Mouse (Mus musculus): ENCODE results near the gene Vdr.

Gene Vdr

DNA sequence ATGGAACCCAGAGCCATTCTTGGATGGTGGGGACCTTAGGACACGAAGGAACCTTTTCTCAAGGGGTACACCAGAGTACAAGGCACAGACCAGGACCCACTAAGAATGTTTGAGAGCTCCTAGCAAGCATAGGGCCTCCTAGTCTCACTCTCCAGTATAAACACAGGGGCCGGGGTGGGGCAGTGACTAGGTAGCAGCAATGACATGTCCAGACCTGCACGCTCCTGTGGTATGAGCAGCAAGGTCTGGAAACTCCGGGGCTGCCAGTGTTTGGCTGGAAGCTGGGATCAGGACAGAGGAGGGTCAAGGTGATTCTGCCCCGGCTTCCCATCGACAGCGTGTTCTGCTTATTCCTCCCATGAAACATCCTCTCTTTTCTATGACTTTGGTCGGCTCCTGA lies 34.6 kb downstream of the Vdr start:
- no peak for TF ChIP-seq GATA4 (IDR thresholded peaks at IDR 0.05; ENCODE audit: insufficient replicate concordance, low read length)

DNA sequence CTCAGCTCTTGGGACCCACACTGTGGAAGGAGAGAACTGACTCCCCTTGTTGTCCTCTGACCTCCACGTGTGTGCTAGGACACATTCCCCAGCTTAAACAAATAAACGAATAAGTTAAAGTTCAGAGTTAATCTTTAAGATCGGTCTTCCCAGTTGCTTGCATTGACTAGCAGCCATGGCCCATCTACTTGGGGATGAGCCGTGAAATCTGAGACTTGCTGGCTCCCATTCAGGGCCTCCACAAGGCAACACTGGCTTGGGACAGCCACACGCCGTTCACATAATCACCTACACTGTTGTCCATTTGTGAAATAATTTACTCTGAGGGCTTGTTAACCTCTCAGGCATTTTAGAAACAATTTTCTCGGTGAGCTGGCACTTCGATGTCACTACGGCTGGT lies 36.7 kb downstream of the Vdr start:
- TF ChIP-seq GATA4 (IDR thresholded peaks at IDR 0.05; ENCODE audit: insufficient replicate concordance, low read length): no peak

DNA sequence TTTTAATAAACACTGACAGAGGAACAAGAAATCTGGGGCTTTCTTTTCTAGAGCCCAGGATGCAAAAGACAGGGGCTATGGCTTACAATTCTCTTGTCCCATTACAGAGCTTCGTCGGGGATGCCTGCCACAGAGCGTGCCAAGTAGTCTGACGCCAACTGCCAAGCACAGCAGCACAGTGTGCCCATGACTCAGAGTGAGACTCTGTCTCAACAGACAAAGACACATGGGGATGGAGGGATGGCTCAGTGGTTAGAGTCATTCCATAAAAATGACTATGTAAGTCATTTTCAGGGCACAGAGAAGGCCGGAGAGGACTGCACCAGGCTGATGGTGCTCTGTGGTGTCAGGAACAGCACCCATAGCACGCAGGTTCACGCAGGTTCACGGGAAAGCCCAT lies 38.3 kb downstream of the Vdr start:
- TF ChIP-seq GATA4 (IDR thresholded peaks at IDR 0.05; ENCODE audit: insufficient replicate concordance, low read length): no peak

DNA sequence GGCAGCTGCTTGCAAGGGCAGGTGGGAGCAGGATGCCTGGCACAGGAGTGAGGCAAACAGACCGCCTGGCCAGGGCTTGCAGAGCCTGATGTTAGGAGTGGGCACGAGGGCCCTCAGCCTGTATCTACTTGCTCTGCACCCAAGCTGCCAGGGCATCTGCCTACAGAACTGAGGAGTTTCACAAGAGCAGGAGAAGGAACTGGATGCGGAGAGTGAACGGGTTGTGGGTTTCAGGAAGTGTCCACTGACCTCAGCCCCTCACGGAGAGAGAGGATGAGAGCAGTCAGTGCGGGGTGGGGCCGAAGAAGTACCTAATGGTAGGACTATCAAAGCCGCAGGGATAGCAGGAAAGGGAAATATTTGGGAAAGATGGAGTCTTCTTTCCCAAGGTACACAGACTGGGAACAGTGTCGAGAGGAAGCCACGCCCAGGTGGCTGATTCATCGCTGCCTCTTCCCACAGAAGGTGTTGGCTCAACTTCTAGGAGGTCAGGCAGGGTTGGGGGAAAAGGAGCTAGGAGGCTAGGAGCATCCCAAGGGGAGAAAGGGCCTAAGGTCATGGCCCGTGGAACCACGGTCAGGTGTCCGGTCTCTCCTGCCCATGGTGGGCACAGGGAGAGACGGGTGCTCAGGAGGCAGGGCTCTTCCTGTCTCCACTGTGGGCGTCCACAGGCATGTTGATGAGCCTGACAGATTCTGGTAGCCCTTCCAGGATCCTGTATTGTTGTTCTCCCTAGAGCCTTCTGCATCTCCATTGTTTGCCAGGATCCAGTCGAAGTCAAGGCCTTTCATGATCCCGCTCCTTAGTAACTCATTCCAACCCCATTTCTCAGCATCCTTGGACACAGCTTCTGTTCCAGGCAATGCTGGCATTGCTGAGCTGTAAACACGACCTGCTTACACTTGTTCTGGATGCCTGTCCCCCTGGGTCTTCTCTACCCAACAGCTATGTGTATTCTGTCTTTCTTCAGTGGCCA lies 39.1 kb downstream of the Vdr start:
- no peak for TF ChIP-seq GATA4 (IDR thresholded peaks at IDR 0.05; ENCODE audit: insufficient replicate concordance, low read length)

DNA sequence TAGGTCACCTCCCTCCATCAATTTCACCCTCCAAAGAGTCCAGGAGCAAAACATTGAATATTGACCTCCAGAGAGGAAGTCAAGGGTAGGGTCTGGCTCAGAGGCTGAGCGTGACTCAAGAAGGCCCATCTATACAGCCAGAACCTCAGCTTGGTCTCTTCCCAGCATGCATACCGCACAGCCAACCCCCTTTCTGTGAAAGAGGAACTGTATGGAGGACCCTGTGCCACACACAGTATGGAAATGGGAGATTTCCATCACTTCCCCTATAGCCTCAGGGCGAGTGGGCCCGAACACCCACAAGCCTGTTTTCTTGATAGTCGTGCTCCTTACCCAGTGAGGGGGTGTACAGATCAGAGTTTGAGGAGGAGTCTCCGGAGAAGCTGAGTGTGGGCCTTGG lies 41.4 kb downstream of the Vdr start:
- no peak for TF ChIP-seq GATA4 (IDR thresholded peaks at IDR 0.05; ENCODE audit: insufficient replicate concordance, low read length)

DNA sequence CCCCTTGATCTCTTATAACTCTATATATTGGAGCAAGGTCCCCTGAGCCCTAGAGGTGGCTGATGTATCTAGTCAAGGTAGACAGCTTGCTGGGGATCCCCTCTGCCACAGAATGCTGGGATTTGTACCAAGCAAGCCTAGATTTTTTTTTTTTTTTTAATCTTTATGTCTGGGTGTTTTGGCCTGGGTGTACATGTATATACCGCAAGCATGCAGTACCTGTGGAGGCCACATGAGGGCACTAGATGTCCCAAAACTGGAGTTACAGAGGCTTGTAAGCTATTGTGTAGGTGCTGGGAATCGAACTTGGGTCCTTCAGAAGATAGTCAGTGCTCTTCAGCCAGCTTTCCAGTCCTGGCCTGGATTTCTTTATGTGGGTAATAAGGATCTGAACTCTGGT lies 44.4 kb downstream of the Vdr start:
- no peak for TF ChIP-seq GATA4 (IDR thresholded peaks at IDR 0.05; ENCODE audit: insufficient replicate concordance, low read length)

DNA sequence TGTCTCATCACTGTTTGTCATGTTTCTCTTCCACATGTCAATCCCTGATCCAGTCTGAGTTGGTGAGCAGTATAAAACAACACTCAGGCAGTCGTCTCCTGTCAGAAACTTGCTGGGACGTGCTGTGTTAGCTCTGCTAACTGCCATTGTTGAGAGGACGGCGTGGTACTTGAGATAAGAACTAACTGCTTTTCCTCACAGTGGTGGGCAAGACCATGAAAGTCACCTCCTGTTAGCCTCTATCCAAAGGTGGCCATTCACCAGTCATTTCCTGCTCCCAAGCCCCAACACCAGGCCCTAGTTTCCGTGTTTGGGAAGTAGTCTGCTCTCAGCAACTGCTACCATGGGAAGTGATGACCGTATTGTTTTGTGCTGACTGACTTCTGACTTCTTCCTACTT lies 45.3 kb downstream of the Vdr start:
- no peak for TF ChIP-seq GATA4 (IDR thresholded peaks at IDR 0.05; ENCODE audit: insufficient replicate concordance, low read length)

DNA sequence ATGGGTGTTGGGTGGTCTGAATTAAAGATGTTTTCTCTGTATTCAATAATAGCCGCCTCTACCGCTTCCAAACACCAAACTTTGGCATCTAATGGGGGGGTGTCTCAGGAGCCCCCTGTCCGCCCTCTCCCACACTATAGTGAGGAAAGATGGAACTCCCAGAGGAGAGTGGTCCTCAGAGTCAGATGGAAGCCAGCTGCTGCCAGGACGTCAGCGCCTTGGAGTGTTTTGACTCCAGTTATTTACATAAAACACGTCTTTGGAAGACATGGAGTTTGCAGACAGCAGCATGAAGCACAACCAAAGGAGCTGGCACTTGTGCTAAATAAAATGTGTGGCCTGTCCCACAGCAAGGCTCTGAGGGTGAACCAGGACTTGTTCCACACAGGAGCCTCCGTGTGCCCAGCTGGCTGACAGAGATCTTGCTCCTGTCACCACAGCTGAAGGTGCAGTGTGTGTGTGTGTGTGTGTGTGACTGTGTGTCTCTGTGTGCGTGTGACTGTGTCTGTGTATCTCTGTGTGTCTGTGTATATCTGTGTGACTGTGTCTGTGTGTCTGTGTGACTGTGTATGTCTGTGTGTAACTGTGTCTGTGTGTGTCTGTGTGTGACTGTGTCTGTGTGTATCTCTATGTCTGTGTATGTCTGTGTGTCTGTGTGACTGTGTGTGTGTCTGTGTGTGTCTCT lies 45.9 kb downstream of the Vdr start:
- no peak for TF ChIP-seq GATA4 (IDR thresholded peaks at IDR 0.05; ENCODE audit: insufficient replicate concordance, low read length)

DNA sequence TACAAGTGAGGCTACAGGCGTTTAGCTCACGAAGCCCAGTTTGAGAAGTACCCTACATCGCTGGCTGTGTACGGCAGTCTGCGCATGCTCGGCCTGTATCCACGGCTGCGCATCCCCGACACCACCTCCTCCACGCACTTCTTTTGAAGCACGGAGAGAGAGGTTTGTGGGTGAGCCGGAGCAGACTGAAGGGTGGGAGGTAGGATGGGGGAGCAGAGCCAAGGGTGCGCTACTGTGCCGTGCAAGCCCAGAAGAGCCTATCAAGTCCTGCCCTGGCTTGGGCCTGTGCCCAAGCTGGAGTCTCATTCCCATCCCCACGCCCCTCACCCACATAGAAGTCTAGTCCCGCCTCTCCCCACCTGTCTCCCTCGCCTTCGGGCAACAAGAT lies 46.9 kb downstream of the Vdr start:
- TF ChIP-seq GATA4 (IDR thresholded peaks at IDR 0.05; ENCODE audit: insufficient replicate concordance, low read length): no peak

DNA sequence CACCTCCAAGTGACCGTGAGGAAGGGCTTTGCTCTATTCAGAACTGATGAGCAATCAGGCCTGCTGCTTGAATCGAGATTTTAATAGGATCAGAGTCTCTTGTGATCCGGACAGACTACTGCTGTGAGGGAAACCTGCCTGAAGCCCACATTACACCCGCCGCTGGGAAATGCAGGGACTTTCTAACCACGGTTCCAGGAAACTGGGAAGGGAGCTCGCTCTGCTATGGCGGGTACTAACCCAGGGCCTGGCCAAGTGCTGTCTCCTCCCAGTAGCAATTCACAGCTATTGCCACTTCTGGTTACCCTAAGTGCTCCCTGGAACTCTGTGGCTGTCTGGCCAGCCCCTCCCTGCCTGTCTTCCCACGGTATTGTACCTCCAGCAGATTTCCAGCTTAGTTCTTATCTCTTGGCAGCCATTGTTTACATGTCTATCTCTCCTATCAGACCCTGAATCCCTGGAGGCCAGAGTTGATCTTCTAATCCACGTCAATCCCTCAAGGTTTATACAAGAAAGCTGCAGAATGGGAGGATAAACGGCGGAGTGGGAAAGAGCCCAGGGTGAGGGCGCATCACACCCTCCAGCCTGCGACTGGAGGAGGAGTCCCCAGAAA lies 47.4 kb downstream of the Vdr start:
- no peak for TF ChIP-seq GATA4 (IDR thresholded peaks at IDR 0.05; ENCODE audit: insufficient replicate concordance, low read length)

DNA sequence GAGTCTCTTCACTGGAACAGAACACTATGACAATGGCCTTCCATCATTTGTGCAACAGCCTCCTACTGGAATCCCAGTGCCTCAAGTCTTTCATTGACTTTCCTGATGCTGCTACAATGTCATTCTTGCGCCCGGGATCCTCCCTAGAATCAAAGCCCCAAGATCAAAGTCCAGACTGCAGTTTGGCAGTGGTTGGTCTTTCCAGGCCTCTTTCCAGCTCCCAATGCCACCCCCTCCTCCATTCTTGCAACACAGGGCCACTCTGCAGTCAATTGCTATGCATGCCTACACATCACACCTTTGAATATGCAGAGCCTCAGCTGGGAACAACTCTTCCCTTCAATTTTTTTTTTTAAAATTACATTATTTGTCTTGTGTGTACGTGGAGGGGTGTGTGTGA lies 50.1 kb downstream of the Vdr start:
- no peak for TF ChIP-seq GATA4 (IDR thresholded peaks at IDR 0.05; ENCODE audit: insufficient replicate concordance, low read length)

DNA sequence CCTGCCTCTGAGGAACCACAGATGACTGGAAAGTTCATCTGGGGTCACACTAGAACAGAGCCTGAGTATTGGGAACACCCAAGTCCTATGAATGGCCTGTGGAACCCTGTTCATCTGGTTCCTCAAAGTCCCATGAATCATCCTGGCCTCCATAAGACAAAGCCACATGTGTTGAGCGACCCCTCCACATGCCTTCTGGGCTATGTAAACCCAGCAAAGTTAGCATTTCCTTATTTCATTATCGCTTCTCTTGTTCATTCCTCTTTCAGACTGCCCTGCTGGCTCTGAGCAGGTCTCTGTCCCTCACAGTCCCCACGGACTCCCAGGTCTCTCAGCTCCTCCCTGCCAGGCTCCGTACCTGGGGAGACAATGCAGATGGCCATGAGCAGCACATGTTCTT lies 52.0 kb downstream of the Vdr start:
- no peak for TF ChIP-seq GATA4 (IDR thresholded peaks at IDR 0.05; ENCODE audit: insufficient replicate concordance, low read length)

DNA sequence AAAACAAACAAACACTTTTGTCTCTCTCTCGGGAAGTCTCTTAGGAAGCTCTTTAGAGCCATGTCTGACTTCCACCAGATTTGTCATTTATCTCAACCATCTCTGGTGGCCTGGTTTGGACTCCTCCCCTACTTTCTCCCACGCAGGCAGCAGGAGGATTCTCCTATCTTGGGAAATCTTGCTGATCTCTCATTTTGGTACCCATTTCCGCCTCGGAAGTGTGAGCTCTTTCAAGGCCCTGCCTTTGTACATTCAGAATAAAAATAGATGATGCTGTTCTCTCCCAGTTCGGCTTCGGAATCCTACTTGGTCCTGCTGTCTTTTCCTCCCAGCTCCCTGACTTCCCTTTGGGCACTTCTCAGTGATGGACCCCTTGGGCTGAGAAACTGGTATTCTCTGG lies 55.9 kb downstream of the Vdr start:
- no peak for TF ChIP-seq GATA4 (IDR thresholded peaks at IDR 0.05; ENCODE audit: insufficient replicate concordance, low read length)

DNA sequence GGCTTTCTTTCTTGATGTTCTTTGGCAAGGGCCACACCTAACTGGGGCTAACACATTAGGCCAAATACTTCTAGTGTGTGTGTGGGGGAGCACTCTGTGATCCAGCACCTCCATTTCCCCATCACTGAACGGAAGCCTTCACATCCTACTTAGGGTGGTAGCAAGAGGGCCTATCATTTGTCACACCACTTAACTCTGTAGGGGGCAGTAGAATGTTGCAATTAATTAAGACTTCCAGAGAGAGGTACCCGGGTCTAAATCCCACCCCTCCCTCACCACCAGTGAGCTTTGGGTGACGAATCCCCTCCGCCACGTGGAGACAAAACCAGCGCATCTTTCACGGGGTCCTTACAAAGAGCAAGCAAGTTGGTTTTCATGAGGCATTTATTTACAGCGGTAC lies 56.4 kb downstream of the Vdr start:
- TF ChIP-seq GATA4 (IDR thresholded peaks at IDR 0.05; ENCODE audit: insufficient replicate concordance, low read length): no peak

DNA sequence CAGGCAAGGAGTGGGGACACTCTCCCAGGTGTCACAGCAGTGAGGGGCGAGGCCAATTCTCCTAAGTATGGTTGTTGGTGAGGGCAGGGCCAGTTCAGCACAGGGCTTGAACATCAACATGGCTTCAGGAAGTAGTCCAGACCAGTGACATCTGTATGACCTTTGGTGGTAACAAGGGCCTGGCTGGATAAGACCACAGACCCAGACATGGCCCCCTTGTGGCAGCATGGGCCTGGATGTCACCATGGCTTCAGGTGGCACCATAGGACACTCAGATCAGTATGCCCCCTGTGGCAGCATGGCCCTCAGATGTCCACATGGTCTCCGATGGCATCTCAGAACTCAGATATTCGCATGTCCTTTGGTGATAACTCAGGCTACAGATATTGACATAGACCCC lies 58.1 kb downstream of the Vdr start:
- TF ChIP-seq GATA4 (IDR thresholded peaks at IDR 0.05; ENCODE audit: insufficient replicate concordance, low read length): no peak

DNA sequence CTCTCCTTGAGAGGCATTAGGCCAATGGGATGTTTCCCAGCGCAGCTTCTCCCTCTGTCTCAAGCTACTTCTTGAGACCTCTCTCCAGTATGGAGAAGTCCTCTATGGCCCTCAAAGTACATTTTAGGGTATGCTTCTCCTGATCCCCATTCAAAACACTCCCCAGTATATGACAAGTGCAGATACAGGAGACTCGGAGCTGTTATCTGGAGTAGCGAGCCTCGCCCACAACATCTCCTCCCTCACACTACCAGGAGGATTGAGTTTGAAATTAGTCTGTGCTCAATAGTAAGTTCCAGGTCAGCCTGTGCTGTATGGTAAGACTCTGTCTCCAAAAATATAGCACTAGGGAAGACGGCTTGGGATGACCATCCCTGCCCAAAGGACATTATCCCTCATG lies 59.4 kb downstream of the Vdr start:
- TF ChIP-seq GATA4 (IDR thresholded peaks at IDR 0.05; ENCODE audit: insufficient replicate concordance, low read length): no peak
